Mouse (Mus musculus): ENCODE measurements around the gene Diexf.

The Diexf gene

DNA sequence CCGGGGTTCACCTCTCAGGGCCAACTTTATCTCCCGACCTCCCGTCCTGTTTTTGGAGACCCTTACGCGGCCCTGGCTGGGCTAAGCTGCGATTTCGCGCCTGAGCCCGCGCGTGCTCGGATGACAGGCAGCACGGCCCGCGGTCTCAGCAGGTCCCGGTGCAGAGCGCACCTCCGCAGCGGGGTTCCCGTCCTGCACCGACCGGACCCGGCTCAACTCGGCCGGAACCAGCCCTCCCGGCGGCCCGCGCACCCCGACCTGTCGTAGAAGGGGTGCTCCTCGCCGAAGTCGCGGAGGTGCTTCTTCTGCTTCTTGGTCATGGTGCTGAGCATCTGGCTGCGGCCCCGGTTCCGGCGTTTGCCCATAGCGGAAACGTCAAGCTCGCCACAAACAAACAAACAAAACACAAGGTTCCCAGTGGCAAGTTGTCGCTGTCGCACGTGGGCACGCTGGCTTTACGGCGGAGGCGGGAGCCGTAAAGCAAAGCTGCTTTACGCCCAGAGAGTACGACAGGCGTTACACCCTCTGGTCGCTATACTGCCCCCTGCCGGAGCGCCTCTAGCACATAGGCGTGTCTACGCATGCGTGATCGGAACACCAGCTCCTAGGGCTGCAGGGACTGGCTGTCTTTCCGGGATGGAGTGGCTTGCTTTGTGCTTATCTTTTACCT is at the start of gene Diexf:
TSS of gene Diexf (minus strand) at position 487 of the 670 bp plus-strand sequence.
- DNase-seq (ENCODE audit: low spot score): peak; percentile 96

DNA sequence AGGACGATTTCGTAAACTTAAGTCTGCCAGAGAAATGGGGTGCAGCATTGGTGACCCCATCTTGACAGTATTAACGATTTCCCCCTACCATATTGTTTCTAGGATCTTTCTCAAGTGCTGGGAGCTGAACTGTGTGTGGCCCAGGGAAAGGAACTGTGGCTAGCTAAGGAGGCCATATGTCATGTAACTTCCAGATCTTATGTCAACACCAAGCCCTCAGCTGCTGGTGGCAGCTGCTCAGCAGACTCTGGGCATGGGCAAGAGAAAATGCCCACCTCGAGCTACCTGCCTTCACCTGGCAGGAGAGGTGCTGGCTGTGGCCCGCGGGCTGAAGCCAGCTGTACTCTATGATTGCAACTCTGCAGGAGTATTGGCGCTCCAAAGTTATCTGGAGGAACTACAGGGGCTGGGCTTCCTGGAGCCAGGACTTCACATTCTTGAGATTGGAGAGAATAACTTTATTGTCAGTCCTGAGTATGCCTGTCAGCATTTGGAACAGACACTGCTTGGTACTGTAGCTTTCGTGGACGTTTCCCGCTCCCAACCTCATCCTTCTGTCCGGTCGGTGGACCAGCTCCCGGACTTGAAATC is 44.2 kb upstream of the Diexf start:
- DNase-seq (ENCODE audit: low spot score): no peak

DNA sequence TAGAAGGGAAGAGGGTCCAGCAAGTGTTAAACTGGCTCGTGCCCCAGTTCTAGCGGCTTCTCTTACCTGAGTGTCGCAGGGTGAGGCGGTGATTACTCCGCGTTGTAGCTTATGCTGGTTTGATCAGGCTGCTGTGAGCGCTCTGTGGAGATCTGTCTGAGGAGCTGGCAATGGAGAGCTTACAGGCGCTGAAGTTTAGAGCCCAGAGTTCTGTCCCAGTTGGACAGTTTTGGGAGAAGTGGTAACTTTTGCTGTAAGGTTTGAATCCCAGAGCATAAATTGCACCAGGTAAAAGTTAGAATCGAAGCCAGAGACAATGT is 43.7 kb upstream of the Diexf start:
- DNase-seq (ENCODE audit: low spot score): no peak

DNA sequence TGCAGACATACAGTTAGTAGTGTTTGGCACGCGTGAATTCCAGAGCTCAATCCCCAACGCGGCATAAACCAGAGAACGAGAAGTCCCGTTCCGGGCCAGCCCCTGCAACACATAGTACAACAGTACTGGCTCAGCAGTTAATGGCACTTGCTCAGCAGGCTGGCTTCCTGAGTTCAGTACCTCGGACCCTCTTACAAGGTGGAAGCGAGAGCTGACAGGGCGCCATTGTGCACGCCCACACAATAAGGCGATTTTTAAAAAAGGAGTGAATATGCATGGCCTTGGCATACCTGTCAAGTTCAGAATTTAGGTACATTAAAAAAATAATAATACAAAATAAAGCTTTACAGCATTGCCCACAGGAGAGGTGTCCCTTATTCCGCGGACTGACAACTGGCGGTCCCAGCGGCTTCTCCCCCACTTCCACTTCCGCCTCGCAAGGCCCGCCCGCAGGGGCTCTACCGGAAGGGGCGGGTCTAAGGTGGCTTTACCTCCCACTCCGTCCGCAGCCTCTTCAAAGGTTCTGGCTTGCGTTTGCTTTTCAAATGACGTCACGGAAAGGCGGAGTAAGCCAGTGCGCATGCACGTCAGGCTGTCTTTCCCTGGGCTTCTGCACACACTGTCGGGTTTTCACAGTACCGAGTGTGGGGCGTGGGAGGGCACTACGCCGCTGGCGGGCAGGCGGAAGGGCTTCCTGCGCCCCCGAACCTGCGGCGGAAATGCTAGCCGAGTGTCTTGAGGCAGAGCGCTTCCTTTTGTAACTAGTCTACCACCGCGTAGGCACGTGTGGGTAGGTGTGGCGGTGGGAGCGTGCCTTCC is 43.1 kb upstream of the Diexf start:
- DNase-seq (ENCODE audit: low spot score): peak; percentile 98

DNA sequence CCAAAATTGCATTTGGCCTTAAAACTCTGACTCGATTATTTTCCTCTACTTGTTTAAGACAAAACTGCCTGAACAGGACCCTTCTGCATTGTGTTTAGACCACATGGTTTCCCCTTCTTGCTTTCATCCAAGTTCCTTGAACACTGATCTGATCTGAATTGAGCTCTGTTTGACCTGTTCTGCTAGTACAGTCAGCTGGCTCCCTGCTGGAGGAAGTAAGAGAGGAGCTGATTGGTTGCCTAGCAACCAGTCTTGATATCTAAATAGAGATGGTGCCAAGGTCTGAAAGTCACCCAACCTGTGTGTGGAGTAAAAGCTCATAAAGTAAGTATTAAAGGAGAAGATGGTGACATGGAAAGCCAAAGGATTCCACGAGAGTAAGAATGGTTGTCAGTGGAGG is 39.8 kb upstream of the Diexf start:
- peak; percentile 83 for DNase-seq (ENCODE audit: low spot score)

DNA sequence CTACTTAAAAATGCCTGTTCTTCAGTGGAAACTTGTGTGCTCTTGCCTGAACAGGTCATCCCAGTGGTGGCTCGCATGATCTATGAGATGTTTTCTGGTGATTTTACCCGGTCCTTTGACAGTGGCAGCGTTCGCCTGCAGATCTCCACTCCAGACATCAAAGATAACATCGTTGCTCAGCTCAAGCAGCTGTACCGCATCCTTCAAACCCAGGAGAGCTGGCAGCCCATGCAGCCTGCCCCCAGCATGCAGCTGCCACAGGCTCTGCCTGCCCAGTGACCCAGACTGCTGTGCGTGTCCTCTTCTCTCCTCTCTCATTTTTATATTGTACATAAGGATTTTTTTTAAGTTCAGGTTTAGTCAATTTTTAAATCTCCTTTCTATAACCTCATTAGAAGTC is 39.2 kb upstream of the Diexf start:
- DNase-seq (ENCODE audit: low spot score): no peak

DNA sequence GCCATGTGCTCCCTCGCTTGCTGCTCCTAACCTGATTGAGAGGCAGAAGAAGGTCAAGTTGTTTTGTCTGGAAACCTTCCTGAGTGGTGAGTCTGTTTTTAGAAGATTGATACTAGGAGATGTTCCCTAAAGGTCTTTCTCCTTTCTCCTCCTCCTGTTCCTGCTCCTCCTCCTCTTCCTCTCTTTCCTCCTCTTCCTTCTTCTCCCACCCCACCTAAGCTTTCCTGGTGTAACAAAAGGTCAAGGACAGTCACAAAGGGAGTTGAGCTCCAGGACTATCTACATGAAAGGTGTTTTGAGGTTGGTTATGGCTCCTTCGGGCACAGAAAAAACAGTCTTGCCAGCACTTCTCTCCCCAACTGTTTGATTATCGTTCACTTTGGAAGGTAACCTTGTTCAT is 37.7 kb upstream of the Diexf start, which contains the start of gene A130010J15Rik:
TSS of gene A130010J15Rik (plus strand) at position 301 of the 400 bp plus-strand sequence.
- DNase-seq (ENCODE audit: low spot score): no peak

DNA sequence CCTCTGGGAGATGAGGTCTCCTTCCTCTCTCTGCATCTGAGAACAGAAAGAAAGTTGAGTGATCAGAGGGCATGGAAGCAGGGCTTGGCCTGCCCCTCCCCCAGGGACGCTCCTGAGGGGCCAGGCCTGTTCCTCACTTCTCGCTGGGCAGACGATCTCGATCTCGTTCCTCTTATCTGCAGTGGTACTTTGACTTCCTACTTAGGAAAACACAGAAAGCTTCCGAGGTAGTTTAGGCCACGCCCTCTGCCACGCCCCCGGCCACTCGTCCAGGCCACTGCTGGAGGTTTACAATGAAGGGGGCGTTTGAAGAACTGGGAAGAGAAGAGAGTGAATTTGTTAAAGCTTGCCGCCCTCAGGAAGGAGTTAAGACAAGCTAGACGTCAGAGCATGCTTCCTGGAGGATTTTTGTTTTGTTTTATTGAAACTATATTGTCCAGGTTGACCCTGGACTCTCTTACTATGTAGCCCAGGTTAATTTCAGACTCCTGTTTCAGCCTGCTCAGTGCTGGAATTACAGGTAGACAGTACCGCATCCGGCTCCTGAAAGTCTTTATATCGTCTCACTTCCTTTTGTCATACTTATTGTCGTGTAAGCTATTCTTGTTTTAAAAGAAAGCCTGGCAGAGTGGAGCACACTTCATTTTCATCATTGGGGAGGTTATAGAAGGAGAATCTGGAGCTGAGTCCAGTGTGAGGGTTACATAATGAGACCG is 30.4 kb upstream of the Diexf start:
- DNase-seq (ENCODE audit: low spot score): peak; percentile 62

DNA sequence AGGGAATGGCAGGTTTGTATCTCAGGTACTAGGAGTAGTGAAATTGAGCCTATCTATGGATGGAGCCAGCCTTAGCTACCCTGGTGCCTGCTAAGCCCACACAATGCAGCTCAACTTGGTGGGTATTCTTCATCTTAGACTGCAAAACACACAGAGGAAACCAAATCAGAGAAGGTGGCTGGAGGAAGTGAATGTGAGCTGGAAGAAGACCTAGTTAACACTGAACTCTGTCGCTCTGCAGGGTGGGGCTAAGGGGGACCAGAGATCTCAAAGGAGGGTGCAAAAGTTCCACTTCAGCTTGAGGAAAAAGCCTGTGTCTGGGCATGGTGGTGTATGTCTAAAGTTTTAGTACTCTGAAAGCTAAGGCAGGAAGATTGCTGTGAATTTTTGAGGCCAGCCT is 29.5 kb upstream of the Diexf start:
- DNase-seq (ENCODE audit: low spot score): no peak

DNA sequence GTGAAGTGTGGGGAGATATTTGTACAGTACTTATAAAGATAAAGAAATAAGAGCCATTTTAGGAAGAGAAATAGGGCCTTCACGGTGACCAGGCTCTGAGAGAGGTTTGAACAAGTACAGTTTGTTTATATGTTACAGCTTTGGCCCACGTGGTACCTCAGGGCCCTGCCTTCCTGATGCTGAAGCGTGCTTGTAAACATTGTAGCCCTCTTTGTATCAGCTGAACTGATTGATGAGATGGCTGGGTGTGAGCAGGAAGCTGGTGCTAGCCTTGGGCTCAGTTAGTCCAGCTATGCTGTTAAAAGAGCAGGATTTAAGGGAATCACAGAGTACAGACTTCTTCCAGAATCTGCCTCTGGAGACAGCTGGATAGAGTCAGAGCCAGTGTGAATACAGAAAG is 29.1 kb upstream of the Diexf start:
- DNase-seq (ENCODE audit: low spot score): no peak

DNA sequence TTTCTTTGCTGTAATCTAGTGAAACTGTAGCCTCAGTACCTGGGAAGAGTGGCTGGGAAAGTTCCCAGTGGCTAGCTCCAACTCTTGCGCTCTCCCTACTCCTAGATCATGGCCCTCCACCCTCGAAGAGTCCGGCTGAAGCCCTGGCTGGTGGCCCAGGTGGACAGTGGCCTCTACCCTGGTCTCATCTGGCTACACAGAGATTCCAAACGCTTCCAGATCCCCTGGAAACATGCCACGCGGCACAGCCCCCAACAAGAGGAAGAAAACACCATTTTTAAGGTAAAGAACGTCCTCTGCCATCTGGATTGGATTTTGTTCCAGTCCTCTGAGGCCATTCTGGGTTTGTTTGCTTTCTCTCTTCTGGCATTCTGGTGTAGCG is 27.0 kb upstream of the Diexf start:
- no peak for DNase-seq (ENCODE audit: low spot score)

DNA sequence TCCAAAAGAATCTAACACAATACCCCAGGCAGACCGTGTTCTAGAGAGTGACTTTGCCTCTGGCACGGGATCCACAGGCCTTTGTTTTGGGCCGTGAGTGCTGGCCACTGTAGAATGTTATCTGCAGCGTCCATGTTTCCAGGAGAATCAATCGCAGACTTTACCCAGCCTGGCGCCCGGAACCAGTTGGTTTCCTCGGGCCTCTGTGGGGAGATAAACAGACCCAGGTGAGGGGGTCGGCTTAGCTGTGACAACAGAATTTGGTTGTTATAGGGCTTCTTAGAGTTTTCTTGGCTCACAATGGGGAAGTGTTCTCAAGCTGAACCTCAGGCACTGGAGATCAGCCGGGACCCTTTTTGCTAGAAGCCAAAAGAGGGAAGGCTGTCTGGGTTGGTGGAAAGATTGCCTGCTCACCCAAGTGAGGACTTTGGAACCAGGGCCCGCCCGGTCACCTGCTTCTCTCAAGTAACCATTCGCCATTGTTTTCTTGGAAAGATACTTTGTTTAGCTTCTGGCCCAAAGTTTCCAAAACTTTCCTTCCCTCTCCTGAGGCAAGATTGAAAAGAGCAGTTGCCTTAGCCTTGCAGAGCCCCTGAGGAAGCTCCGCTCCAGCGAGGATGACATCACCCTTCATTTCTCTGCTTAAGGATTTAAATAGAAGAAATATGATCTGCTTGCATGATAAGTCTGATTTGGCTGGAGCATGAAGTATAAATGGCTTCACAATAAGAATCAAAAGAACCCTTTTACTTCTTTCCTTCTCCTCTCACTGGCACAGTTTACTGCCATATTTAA is 26.4 kb upstream of the Diexf start:
- no peak for DNase-seq (ENCODE audit: low spot score)

DNA sequence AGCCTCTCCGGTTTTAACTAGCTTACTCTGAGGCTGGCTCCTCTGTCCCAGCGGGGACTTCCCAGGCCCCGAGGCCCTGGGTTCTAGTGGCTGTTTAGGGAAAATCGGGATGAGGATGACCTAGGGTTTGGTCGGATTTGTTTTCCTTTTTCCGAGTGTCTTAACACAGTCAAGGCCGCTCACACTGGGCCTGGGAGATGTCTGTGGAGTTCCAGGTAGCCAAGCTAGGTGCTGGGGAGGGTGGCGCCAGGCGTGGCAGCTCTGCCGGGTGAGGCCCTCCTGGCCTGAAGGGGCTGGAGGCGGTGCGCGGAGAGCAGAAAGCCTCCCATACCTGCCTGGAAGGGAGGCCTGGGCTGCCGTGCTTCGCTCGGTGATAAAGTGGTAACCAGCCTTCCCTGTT is 23.5 kb upstream of the Diexf start:
- peak; percentile 28 for DNase-seq (ENCODE audit: low spot score)

DNA sequence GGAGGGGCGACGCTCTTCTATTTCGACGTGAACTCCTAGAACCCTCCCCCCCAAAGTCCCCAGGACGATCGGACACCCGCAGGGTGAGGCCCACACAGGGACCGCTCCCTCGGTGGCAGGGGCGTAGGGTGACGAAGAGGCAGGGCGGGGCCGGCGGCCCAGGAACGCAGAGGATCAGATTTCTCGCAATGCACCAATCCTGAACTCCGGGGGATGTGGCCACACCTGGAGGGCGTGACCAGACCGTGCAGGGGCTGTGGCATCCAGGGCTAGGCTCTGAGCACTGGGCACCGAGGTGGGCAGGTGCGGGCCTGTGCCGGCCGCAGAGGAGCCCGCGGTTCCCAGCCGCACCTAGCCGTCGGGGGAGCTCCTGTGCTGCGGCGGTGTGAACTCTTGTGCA is 22.8 kb upstream of the Diexf start, which contains the start of gene Irf6:
TSS of gene Irf6 (plus strand) at position 240 of the 400 bp plus-strand sequence.
- DNase-seq (ENCODE audit: low spot score): peak; percentile 90

DNA sequence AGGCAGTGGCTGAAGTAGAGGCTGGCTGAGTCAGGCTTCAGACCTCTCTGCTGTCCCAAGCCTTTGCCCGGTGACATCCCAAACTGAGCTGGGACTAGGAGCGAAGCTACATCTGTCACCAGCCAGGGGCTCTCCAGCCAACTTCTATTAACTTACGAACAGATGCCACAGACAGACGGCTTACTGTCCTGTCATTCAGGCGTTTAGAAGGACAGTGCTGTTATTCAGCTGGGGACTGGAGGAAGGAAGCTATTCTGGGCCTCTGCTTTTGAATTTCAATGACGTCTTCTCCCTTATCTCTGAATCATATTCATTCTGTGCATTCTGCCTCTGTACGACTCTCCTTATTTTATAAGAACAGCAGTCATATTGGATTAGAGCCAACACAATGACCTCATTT is 21.1 kb upstream of the Diexf start:
- no peak for DNase-seq (ENCODE audit: low spot score)

DNA sequence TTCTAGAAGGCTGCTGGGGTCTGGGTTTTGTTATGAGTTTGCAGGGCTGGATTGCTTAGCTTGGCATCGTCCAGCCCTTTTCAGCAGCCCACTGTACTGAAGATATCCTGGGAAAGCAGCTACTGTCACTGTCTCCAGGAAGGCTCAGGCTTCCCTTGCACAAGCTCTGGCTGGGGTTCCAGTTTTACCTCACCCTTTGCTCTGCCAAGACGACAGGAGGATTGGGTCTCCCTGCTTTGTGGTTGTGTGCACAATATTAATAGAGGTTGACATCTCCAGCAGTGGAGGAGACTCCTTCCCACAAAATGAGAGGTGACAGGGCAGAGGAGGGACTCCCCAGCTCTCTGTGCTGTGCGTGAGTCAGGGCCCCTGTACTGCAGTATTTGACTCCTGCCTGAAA is 19.2 kb upstream of the Diexf start:
- no peak for DNase-seq (ENCODE audit: low spot score)

DNA sequence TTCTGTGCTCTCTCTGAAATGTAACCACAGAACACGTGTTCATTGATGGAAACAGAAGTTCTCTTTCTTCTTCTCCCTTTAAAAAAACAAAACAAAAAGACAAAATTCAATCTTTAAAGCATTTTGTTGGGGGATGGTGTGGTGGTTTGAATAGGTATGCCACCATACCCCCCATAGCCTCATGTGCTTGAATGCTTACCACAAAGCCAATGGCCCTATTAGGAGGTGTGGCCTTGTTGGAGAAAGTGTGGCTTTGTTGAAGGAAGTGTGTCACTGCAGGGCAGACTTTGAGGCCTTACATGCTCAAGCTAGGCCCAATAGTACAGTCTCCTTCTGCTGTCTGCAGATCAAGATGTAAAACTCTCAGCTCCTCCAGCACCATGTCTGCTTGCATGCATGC is 16.3 kb upstream of the Diexf start:
- no peak for DNase-seq (ENCODE audit: low spot score)

DNA sequence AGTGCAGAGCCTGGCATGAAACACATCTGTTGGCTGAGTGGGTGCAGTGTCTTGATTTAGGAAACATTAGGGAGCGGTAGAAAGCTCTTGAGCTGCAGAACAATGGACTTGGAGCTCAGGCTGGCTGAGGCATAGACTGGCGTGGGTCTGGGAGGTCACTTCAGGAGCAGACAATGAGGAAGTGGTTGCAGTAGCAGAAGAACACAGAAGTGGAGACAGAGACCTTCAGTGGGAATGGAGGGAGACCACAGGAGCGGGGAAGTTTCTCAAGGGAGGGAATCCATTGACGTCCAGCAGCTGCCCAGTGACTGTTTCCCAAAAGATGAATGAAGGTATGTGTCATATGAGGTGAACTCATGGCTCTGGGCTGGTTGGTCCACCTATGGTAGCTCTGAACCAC is 15.0 kb upstream of the Diexf start:
- DNase-seq (ENCODE audit: low spot score): no peak

DNA sequence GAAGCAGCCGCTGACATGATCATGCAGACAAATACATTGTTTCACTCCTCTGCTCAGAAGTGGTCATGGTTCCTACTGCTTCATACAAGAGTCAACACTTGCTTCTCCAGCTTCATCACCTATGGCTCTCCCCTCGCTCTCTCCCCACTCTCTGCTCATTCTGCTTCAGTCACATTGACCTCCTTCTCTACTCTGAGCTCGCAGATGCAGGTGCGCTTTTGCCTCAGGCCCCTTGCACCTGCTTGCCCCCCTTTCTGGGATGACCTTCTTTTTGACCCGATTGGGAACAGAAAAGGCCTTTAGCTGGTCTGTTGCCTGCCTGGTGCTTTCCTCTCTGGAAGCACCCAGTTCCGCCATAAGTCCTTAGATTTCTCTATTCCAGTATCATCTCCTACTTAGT is 14.4 kb upstream of the Diexf start:
- DNase-seq (ENCODE audit: low spot score): no peak

DNA sequence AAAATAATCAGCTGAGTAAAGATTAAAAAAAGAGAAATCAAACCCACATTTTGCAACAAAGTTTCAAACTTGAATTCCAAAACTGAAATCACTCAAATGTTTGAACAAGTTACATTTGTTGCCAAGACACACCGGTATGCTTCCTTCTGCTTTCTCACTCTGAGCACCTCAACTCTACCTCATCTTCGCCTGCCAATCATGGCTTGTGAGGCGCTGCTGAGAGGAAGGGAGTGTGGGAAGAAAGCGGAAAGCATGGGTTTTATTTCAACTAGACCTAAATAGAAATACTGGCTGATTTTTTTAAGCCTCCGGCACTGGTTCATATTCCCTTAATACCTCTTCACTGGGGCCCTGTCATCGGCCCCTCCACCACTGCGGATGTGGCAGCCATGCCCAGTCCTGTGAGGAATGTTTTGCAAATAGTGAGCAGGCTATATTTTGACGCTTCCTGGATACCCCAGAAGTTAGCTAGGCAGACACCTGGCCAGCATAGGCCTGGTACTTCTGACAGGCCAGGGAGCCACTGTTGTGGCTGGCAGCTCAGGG is 12.5 kb upstream of the Diexf start:
- no peak for DNase-seq (ENCODE audit: low spot score)

DNA sequence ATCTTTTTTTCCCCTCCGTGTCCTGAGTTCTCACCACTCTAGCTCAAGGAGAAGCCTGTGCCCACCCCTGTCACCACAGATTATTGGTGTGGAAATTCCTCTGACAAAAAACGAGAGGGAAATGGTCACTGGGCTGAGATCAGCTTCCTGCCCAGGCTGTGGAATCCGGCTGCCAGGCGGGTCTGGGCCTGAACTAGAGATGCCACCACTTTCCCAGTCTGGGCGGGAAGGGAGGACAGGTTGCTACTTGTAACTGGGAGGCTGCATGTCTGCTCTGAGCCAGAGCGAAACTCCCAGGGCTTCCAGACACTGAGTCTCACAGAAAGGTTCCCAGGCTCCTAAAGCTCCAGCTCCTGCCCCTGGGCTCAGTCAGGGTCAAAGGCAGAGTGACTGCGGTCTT is 11.0 kb upstream of the Diexf start:
- no peak for DNase-seq (ENCODE audit: low spot score)

DNA sequence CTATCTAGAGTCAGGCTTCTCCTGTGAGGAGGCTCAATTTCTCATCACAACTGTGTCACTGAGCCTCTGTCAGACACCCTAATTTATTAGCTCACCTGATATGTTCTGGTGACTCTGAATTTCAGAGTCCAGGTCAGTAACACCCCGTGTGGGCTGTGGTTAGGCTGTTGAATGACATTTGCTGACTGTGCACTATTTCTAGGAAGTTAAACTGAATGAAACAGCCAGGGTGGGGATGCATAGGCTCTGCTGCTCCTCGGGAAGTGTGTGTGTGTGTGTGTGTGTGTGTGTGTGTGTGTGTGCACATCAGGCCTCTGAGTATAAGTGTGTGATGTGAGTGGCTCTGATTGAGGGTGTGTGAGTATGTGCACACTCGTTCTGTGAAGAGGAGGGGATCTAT is 8.6 kb upstream of the Diexf start:
- no peak for DNase-seq (ENCODE audit: low spot score)
